Mouse (Mus musculus) urinary bladder, postnatal 4 days (tissue): ENCODE results near the gene Sez6l.

ENCODE experiments used
- DNase-seq, 2 experiments: peaks; one replicate each; pipeline ENCODE4 v3.0.0; 2021 to 2022; ENCODE audit warnings: low spot score in 2 of 2

The Sez6l gene

DNA sequence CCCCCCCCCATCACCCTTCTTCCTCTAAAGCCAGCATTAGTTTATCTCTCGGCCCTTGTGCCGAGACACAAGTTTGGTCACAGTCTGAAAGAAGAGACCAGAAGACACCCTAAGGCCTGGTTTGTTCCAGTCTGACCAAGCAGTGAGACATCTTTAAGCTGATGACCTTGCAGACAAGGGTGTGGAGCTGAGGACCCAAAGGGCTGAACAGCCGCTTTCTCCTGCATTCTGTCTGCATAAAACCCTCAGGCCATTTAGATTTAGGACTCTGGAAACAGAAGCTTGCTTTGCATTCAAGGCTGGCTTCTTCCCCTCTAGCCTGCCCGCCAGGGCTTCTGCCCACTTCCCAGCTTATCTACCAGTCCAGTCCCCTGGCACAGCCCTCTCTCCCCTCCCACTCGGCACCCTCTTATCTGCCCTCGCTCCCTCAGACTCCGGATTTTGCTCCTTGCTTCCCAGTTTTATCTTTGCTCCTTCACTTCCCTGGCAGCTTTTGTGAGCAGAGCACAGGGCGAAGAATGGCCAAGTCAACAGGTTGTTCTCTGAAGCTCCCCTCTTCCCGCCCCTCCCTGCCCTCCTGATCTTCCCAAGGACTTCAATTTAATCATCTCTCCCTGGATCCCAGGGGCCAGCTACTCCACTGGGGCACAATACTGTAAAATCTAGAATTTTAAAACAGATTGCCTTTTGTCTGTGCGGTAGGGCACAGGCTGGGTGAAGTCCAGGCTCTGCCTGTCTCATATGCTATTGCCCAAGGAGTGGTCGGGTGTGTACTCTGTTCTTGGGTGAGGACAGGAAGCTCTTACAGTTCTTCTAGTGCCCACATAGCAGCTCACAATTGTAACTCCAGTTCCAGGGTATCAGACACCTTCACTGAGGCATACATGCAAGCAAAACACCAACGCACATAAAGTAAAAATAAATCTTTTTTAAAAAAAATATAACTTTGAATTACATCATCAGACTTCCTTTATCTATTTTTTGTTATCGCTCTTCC, 77.8 kb downstream of the Sez6l start:
- no peak for DNase-seq

DNA sequence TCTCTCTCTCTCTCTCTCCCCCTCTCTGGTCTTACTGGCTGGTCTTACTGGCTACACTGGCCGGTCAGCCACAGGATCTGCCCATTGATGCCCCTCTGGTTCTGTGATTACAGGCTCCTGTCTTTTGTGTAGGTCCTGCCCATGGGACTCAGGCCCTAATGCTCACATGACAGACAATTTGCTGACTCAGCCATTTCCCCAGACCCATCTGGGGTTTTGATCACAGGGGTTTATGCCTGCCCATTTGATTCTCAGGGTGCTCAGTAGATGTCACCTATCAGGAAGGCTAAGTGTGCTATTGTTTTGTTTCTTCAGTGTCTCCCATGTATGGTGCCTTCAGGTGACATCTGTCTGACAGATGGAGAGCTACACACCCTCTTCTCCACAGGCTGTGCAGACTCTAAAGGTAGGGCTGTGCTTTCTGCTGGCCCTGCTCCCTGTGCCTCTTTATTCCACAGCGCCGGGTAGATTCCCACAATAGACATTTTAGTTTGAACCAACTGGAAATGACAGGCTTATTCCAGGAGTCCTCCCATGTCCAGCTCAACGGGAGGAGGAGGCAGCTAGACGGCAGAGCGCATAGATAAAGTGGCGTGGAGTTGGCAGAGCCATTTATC, 80.1 kb downstream of the Sez6l start:
- no peak for DNase-seq

DNA sequence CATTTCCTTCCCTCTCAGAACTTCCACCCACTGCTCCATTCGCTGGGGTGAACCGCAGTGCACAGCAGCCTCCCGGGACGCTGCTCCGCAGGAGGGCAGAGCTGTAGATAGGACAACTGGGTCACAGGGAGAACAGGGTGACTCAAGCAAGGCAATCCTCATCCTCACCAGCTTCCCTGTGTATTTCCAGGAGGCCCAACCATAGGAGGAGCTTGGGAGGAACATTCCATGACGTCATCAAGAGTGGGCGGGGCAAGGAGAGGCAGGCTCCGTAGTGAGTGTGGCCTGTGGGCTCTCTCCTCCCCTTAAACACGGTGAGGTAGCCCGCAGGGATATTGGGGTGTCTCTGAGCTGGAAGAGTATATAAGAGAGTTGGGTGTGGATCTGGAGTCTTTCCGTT, 83.5 kb downstream of the Sez6l start:
- peak in 1 of 2 experiments; percentile 68 for DNase-seq

DNA sequence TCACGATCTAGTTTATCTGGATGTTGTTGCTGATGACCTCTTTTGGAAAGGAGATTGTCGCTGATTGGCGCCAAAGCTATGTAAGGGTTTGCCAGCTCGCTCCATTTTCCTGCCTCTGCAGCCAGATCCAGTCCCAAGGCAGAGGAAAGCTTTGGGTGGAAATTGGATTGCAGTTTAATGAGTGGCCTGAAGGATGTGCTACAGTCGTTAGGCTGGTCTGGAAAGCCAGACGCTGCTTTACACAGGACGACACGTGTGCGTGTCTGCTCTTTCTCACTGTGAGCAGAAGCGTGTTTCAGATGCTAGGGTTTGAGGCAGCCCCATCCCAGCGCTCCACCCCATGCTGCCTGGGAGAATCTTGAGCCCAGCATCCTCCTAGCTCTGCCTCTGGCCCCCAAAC, 85.5 kb downstream of the Sez6l start:
- DNase-seq: no peak

DNA sequence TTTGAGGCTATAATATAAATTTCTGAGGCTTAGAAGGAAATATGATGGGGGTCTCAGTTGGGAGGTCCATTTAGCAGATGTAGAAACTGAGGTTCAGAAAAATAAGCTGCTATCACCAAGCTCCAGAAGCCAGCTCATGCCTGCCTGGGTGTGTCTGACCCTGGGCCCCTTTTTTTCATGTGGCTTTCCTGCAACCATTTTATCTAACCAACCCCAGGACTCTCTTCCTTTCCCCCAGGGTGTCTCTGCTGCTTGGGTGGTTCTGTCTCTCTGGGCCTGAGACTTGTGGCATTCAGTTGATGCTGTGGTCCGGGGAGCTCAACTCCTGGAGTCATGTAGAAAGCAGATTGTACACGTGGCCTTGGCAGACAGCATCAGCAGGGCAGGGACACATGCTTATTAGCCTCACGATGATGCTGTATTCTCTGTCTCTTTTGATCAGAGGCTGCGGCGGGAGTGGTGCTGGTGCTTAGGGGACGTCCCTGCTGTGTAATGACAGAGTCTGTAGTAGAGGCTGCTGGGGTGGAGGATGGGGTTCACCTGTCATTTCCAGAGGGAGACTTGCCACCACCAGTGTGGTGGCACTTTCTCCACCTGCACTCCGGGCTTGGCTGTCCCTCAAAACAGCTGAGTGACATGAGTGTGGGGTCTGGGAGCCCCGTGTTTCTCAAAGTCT, 88.7 kb downstream of the Sez6l start:
- no peak for DNase-seq

DNA sequence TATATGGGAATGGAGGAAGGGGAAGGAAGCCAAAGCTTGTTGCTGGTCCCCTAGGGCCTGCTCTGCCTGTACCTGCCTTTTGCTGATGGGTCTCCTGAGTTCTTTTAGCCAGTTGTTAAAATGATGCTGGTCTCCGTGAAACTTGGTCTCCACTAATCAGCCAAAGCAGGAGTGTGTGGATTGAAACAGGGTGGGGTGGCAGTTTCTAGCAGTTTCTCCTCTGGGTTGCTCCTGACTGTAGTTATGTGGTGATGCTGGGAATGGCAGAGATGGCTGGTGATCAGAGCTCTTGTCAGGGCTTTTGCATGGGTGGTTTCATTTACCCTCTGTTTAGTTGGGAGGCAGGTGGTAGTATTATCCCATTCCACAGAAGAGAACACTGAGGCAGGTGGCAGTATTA, 89.5 kb downstream of the Sez6l start:
- no peak for DNase-seq

DNA sequence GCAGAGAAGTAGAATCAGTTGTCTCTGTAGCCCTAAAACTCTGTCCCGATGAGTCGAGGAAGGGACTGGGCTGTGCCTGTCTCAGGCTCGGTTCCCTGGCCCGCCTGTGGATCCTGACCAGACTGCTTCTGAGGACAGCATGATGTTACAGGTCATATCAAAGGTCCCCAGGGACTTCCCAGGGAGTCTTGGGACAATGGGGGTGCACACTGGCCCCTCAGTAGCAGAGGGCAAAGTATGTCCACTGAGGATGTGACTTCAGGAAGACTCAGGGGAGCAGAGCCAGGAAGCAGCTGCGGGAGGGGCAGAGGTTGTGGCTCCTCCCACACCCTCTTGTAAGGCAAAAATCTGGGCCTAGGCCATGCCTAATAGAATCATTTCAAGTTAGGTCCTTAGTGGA, 90.6 kb downstream of the Sez6l start:
- no peak for DNase-seq

DNA sequence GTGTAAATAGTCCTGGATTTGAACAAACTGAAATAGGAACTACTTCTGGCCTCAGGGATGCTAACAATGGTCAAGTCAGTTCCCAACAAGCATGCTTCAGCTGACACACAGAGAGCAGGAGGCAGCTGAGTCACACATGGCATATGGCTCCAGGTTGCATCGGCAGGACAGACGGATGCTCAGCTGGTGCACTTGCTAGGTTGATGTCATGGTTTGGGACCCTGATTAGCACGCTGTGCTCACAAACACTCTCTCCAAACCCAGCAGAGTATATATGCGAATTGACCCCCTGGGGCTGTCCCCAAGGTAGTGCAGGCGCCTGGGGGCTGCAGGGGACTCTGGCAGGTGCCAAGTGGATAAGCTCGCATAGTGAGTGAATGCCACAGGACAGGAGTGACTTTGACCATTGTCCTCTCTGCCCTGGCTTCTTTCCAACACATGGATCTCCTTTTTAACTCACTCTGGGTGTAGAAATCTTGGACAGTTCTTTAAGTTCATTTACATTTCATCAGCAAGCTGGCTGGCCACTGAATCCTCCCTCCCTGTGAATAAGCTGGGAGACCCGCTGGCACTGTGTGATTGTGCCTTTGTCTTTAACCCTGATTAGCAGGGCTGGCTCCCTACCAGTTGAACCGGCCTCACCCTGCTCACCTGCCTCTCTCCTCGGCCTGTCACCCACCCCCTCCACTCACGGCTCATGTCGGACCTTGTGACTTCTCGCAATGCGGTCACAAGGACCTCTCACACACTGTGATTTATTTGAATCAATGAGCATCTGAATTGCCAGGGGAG, 91.9 kb downstream of the Sez6l start:
- no peak for DNase-seq

DNA sequence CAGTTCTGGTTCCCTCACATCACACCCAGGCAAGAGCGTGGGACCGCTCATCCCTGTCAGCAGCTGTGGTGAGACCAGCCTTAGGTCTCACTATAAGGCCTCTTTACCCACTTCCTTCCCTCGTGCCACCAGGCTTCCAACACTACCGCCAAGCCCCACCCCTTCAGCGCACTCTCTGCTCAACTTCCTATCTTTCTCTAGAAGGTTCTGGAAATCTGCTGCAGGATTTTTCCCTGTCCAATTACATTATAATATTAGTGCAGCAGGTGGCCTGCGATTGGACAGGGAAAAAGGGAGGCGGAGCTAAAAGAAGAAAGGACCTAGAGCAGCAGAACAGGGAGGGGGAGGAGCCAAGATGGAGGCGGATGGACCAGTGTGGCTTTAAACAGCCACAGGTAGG, 94.0 kb downstream of the Sez6l start:
- no peak for DNase-seq

DNA sequence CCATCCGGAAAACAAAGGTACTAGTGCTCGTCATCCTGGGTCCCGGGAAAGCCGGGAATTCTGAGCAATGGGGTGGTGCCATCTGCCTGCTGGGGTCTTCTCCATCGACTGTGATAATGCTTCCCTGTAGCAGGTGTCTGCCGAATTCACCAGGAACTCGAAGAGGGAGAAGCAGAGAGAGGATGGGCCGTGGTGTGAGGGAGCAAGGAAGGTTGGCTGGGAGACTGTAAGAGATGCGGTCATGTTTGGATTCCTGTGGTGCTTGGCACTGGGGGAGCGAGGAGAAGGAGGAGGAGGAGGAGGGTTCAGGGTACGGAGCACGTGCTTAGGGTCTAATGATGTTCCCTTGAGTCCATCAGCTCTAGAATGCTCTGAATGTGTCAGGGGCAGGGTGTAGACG, 94.4 kb downstream of the Sez6l start:
- no peak for DNase-seq

DNA sequence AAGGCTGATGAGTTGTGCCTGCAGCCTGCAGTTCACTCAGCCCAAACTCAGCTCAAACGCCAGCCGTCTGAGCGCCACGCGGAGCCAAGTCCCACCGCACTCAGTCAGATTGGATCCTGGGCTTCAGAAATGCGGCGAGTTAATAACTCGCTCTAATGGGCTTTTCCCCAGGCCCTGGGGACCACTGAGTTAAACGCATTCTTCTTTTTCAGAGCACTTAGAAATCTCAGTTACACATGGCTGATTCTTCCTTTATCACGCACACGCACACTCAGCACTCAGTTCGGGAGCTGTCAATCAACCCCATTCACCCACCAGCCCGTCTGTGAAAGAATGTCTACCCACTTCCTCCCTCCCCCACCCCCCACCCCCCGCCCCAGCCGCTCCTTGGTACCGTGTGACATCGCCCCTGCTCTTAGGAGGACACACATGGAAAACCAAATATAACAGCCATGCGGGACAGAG, 95.0 kb downstream of the Sez6l start:
- DNase-seq: no peak

DNA sequence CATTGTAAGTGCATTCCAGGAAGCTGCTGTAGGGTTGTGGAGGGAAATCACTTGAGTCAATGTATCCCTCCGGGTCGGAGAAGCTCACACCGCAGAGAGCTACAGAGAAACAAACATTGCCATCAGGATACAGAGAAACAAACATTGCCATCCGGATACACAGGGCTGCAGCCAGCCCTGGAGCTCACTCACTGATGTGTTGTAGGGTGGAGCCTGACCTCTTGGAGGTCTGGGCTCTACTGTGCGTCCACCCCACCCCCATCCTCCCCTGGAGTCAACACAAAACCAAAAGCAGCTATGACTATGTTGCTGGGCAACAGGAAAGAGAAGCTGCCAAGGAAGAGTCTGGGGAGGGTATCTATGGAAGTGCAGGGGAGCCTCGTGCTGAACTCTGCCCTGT, 103.5 kb downstream of the Sez6l start:
- no peak for DNase-seq

DNA sequence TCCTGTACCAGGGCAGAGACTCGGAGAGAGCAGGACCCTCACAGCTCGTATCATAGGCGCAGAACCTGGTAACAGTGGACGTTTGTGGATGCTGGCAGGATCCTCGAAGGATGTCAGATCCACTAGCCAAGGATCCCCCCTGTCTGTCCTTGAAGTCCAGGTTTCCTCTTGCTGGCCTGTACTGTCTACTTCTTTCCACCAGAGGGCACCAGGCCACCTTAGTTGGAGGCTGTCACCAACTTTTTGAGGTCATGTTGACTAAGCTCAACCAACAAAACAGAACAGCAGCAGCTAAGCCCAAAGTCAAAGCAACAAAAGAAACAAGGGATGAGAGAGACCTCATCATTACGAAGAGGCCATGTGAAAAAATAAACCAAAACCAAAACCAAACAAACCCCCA, 106.8 kb downstream of the Sez6l start:
- no peak for DNase-seq

DNA sequence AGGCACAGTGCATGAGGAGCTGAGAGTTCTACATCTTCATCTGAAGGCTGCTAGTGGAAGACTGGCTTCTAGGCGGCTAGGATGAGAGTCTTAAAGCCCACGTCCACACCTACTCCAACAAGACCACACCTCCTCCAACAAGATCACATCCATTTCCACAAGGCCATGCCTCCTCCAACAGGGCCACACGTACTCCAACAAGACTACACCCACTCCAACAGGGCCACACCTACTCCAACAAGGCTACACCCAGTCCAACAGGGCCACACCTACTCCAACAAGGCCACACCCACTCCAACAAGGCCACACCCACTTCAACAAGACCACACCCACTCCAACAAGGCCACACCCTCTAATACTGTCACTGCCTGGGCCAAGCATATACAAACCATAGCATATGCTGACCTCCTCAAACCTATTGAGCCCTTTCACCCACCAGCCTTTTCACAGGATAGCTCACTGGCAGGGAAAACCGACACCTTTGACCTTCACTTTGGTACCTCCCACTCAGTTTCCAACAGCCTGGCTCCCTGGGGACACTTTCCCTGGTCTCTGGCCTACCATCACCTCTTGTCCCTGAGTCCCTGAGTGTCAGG, 107.9 kb downstream of the Sez6l start:
- no peak for DNase-seq

DNA sequence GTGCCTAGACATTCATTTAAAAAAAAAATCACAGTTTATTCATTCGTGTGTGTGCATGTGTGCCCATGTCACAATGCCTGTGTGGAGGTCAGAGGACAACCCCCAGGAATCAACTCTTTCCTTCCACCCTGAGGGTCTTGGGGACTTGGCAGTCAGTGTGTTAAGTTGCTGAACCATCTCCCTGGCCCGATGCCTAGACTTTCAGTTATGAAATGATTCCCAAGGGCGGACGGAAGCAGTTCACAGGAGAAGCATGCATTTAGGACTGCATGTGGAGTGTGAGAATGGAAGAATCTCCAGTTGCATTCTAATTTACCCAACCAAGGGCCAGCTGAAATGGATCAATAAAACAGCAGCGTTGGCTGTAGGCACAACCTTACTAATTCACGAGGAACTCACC, 110.7 kb downstream of the Sez6l start:
- DNase-seq: no peak

DNA sequence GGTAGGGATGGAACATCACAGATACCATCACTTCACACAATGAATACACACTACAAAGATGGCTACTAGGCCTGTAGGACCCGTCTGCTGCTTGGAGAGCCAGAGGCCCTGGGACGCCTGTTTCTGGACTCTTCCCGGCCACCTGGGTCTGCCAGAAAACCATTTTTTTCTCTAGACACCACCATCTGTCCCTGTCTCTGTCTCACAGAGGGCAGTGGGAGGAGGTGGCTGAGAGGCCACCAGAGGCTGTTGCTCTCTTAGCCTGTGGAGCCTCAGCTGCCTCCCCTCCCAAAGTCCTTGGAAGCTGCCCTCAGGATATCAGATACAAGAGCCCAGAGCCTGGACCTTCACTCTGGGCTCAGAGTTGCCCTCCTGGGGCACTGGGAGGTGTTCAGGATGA, 117.1 kb downstream of the Sez6l start:
- DNase-seq: no peak

DNA sequence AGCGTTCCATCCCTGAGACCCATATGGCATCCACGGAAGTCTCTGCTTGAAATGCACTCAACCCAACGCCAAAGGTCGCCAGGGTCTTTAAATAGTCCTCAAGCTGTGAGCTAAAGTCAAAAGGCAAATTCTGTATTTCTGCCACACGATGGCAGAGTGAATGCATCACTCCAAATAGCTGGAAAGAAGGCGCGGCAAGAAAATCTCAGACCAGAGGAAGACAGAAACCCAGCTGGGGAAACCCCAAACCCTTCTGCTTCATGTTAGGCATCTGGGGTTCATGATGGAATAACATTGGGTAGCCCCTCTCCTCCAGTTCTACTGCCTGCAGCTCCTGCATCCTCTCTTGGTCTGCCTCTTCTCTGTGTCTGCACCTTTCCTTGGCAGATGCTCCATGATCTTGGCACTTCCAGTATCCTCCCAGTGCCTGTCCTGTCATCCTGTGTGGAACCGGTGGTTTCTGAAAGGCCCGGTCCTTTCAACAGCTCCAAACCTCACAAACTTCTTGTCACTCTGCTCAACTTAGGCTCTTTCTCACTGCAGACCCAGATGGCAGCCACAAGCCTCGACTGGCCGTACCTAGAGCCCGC, 121.9 kb downstream of the Sez6l start:
- DNase-seq: no peak

DNA sequence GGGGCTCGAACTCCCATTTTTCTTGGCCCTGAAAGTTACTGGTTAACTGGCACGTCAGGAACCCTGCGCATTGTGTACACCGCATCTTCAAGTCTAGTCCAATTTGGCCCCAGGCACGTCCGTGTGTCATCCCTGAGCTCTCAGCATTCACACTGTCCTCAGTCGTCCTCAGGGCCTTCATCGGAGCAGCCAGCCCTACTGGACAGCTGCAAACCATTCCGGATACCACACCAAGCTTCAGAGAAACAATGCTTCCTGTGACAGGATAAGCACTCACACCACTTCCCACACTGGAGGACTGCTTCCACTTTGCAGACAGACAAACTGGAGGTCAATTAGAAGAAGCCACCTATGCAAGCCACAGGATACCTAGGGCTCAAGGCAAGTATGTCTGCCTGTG, 123.9 kb downstream of the Sez6l start:
- DNase-seq: no peak

DNA sequence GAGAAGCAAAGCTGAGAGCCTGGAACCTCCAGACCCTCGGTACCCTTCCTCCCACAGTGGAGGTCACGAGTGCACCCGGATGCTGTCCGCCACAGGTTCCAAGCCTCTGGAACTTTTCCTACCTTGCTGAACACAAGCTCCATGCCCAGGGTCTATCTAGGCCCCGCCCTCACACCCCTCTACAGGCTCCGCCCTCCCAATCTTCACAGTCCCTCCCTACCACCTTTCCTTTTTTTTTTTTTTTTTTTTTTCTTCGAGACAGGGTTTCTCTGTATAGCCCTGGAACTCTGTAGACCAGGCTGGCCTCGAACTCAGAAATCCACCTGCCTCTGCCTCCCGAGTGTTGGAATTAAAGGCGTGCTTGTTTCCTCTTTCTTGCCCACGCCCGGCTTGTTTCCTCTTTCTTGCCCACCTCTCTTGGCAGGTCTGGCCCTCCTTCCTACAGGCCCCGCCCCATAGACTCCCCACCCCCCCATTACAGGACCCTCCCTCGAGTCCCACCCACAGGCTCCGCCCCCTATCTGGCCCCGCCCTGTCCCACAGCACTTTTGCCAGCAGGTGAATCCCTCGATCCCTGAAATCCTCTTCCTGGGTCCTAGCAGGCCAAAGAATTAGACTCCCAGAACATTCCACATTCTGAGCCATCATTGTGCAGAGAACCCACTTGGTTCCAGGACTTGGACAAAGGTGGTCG, 128.1 kb downstream of the Sez6l start, which contains the start of gene Gm6588:
Gm6588 (plus strand) TSS at position 680 of the 694 bp plus-strand sequence.
- no peak for DNase-seq

DNA sequence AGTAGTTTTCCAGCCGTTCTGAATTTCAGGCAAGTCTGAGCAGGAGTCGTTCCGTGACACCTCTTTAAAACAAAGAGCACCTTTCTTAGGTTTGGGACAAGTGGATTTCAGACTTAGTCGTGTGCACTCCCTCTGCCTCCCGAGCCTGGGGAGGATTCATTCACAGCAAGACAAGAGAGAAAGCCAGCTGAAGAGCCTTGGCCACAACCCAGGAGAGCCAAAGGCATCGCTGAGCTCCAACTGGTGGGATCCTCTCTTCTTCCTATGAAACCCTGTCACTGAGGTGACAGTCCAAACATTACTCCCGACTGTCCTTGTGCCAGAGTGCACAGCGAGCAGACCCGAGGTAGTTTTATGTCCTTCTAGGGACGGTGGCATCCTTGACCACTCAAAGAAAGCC, 138.4 kb downstream of the Sez6l start:
- no peak for DNase-seq
